Mouse (Mus musculus) left cerebral cortex, postnatal 36 days (tissue): ENCODE data around the gene Angptl7. TPM values are rescaled to one million over a fixed set of nuclear protein-coding genes. Genes with fewer than 3 reads are reported as not detected.
A peak's percentile ranks its signal among the peaks of the same experiment; 100 is the strongest.

Source experiments
- DNase-seq, 2 experiments: peaks; one replicate each; pipeline ENCODE4 v3.0.0; 2021 to 2022; ENCODE audit warnings: low spot score in 2 of 2, mixed read lengths in 1 of 2
- intact Hi-C: fragments of 180-260 bp; cut with DNase I; formaldehyde crosslinking; loops from one replicate; pipeline ENCODE4 v1.15.1; 2025
- total RNA-seq, 2 experiments: library from RNA; stranded (reverse); gene quantifications; 2 replicates each; pipeline ENCODE4 v1.2.3; 2021

Gene Angptl7
- total RNA-seq, 2 experiments from 2014 or later: 0.57 to 0.59 TPM

DNA sequence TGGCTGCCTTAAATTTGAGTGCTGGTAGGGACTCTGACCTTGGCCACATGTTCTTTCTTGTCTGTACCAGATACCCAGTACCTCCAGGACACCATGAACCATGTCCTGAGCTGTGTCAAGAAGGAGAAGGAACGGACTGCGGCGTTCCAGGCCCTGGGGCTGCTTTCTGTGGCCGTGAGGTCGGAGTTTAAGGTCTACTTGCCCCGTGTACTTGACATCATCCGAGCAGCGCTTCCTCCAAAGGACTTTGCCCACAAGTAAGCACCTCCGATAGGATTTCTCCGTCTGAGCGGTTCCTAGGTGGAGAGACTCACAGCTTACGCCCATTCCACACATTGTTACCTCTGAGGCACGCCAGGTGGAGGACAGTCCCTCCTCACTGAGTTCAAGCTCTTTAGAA is 37.5 kb downstream of the Angptl7 start:
- intact Hi-C loops: no loop called here
- no peak for DNase-seq

DNA sequence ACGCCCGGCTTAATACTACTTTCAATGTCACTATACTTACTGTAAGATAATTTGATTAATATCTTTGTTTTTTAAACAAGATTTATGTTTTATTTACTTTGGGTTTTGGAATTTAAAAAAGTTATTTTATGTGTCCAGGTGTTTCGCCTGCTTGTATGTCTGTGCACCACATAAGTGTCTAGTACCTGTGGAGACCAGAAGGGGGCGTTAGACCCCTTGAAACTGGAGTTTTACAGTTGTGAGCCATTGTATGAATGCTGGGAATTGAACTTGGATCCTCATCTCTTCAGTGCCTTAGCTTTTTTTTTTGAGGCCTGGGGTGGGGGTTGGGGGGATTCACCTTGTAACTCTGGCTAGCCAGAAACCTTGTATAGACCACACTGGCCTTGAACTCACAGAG is 38.5 kb downstream of the Angptl7 start:
- no peak for DNase-seq
- intact Hi-C loops: no loop called here

DNA sequence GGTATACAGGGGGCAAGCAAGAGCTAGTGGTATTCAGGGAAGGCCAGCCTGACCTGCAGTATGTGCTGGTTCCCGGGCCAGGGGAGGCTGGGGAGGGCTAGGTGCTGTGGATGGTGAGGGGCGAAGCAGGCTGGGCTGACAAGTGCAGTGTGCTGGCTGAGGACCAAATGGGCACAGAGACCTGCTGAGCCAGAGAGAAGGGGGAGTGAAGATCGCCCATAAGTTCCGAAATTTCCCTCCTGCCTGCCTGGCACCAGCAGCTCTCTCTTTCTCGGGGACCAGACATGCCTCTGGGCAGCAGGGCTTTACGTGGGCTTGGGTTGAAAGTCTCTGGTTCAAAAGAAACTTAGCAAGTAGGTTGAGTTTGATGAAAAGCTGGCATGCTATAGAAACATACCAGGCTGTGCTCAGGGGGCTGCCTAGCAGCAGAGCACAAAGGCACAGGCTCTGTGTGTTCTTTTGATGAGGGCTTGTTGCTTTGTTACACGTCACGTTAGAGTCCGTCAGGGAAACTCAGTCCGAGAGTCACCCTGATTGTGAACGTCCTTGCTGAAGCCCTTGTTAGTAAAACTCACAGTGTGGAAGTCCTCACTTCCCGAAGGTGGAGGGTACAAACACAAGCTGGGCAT is 39.5 kb downstream of the Angptl7 start:
- DNase-seq: no peak
- intact Hi-C loops: no loop called here

DNA sequence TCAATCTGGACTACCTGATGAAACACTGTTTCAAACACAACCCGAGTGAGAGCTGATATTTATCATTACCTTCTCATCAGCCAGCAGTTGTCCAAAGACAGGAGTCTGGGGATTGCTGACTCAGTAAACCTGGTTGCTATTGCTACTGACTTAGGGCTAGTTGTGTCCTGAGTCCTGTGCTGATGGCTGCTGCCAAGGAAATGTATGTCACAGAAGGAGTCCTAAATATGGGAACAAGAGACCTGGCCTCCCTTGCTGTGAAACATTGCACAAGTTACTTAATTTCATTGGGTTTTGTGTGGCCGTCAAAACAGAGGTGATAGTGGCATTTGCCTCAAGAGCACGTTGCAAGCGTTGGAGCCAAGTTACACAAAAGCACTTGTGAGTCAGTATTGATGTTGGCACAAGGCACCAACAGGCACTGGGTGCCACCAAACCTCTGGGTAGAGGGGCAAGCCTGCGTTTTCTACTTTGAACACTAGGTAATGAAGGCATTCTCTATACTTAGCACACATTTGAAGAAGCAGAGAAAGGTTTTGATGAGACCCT is 44.7 kb downstream of the Angptl7 start:
- intact Hi-C loops: no loop called here
- DNase-seq: no peak

DNA sequence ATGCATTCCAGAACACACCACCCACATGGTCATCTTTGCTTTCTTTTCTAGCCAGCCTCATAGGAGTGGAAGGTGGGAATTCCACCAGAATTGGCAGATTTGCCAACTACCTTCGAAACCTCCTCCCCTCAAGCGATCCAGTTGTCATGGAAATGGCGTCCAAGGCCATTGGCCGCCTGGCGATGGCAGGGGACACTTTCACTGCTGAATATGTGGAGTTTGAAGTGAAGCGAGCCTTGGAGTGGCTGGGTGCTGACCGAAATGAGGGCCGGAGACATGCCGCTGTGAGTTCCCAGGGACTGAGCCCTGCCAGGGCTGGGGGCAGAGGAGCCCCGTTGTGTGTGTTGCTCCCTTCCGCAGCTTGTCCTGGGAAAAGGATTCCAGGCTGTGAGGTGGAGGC is 46.6 kb downstream of the Angptl7 start:
- intact Hi-C loops: no loop called here
- DNase-seq: no peak

DNA sequence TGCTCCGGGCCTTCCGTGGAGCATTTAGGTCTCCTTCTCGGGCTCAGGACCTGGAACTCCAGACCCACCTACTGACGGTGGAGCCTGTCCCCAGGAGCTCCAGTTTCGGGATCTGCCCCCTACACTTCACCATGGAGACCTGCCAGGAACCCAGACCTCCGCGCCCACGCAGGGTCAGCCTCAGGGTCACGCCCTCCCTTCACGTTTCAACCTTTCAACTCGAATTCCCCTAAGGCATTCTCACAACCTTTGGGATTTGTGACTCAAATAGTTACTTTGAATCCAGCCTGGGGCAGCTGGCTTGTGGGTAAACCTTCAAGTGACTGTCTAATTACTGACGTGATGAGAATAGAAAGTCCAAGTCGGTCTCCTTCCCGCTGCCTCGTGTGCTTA is 51.4 kb downstream of the Angptl7 start:
- intact Hi-C loops: no loop called here
- DNase-seq: no peak

DNA sequence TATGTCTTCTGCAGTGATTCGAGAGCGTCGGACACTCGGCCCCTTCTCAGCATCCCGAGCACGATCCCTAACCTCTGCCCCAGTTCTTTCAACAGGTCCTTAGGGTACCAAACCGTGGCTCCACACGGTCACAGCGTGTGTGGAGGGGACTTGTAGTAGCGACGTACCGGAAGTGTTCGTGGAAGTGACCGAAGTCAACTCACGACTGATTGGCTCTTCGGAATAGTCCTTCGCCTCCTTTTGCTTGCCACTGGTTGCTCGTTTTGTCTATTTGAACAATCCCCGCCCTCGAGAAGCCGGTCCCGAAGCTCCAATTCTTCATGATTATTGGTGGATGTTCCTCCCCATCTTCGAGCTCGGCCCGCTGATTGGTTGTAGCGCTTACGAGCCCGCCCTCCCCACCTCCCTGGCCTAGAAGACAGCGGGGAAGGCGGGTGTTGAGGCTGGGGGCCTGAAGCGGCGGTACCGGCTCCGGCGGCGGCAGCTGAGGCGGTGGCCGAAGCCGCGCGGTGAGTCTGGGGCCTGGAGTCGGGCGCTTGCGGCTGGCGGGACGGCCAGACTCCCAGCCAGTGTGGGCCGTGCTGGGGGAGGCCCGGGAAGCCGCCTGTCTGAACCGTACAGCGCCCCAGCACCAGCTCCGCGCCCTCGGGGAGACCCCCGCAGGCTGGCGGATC is 51.9 kb downstream of the Angptl7 start, which contains the start of gene Mtor:
Gene Mtor (plus strand): TSS at position 433 of the 674 bp plus-strand sequence.
- intact Hi-C loops: no loop called here
- peak; percentile 91 to 94 for DNase-seq

Other genes starting within 250 kb of the Angptl7 start
- 10 to 100 TPM; 24.3 to 34.8 TPM for gene Disp3, start 212.5 kb downstream of the Angptl7 start, total RNA-seq
- 1 to 10 TPM; 8.3 to 8.6 TPM for gene Ubiad1, start 55.7 kb downstream of the Angptl7 start, total RNA-seq
- 100 to 1,000 TPM in 1 of 2 experiments, 10 to 100 TPM in 1; 91.8 to 100 TPM for gene Mtor, start 51.8 kb downstream of the Angptl7 start, total RNA-seq
- gene Exosc10, start 58.0 kb upstream of the Angptl7 start, total RNA-seq: 10 to 100 TPM; 43.0 to 53.4 TPM
- 10 to 100 TPM; 73.4 to 79.1 TPM for gene Srm, start 91.0 kb upstream of the Angptl7 start, total RNA-seq
- 1 to 10 TPM; 1.5 to 5.5 TPM for gene Masp2, start 102.1 kb upstream of the Angptl7 start, total RNA-seq
- 100 to 1,000 TPM; 151 to 208 TPM for gene Tardbp, start 126.6 kb upstream of the Angptl7 start, total RNA-seq
- not detected for gene Gm572, start 142.9 kb upstream of the Angptl7 start, total RNA-seq